Mouse (Mus musculus) megakaryocyte, embryonic 14.5 days (primary cell): Measurements from ENCODE around the gene Adamts2. TPM values are rescaled to one million over a fixed set of nuclear protein-coding genes. Genes with fewer than 3 reads are reported as not detected.

Source experiments
- H3K27me3 ChIP-seq: replicated peaks from 2 replicates; pipeline ENCODE3; 2012; ENCODE audit warnings: inconsistent platforms
- H3K36me3 ChIP-seq: replicated peaks from 2 replicates; pipeline ENCODE3; 2012; ENCODE audit warnings: low read length, inconsistent platforms, mixed read lengths
- H3K4me1 ChIP-seq: 2 replicates; pipeline ENCODE4 v1.6.1; 2012; ENCODE audit warnings: inconsistent platforms
- H3K4me3 ChIP-seq: replicated peaks from 2 replicates; pipeline ENCODE3; 2012; ENCODE audit warnings: moderate library complexity, mild to moderate bottlenecking, inconsistent platforms
- H3K9me3 ChIP-seq: 2 replicates; pipeline ENCODE4 v1.6.1; 2012; ENCODE audit warnings: inconsistent platforms
- FLI1 ChIP-seq: IDR thresholded peaks from 2 replicates; pipeline ENCODE4 v1.6.1; 2012; ENCODE audit warnings: low read length, inconsistent platforms, mixed read lengths
- GATA1 ChIP-seq: IDR thresholded peaks from 3 replicates; pipeline ENCODE4 v1.6.1; 2012; ENCODE audit warnings: mixed read lengths, low read length, inconsistent platforms, borderline replicate concordance
- polyA plus RNA-seq: library from polyadenylated mRNA; stranded (reverse); fragments of >175 nt; gene quantifications from 2 replicates; pipeline ENCODE4 v1.2.3, GENCODE M21; 2012; ENCODE audit warnings: low replicate concordance; ENCODE audit not compliant: insufficient read depth

The Adamts2 gene
- polyA plus RNA-seq, 1 experiment: not detected

- Histone ChIP-seq H3K9me3 (no peaks in the 10 kb centered on the region), H3K4me3 (no peak overlapping the region), H3K4me1 (no peaks in the 10 kb centered on the region), H3K27me3 (peaks cover 5% of the 10 kb centered on the region), H3K36me3 (no peaks in the 10 kb centered on the region)
- TF ChIP-seq FLI1: no peak
- no peak for TF ChIP-seq GATA1
Measured at GRCm38 (mm10) chr11:50622238-50622726, 20.4 kb downstream of the Adamts2 start.

GRCm38 (mm10) chr11:50623806-50624205, 21.9 kb downstream of the Adamts2 start:
- no peak overlapping the region for H3K4me3 ChIP-seq
- H3K4me1 ChIP-seq: no peaks in the 10 kb centered on the region
- no peaks in the 10 kb centered on the region for H3K36me3 ChIP-seq
- peaks cover 5% of the 10 kb centered on the region for H3K27me3 ChIP-seq
- no peaks in the 10 kb centered on the region for H3K9me3 ChIP-seq
- TF ChIP-seq GATA1: no peak
- no peak for TF ChIP-seq FLI1

- Histone ChIP-seq H3K27me3 (peaks cover 5% of the 10 kb centered on the region), H3K9me3 (no peaks in the 10 kb centered on the region), H3K4me3 (no peak overlapping the region), H3K36me3 (no peaks in the 10 kb centered on the region), H3K4me1 (no peaks in the 10 kb centered on the region)
- TF ChIP-seq GATA1: no peak
- no peak for TF ChIP-seq FLI1
Measured at GRCm38 (mm10) chr11:50624239-50624638, 22.4 kb downstream of the Adamts2 start.

- Histone ChIP-seq H3K4me3 (no peak overlapping the region), H3K9me3 (no peaks in the 10 kb centered on the region), H3K27me3 (peaks cover 5% of the 10 kb centered on the region), H3K4me1 (no peaks in the 10 kb centered on the region), H3K36me3 (no peaks in the 10 kb centered on the region)
- no peak for TF ChIP-seq FLI1
Measured at GRCm38 (mm10) chr11:50624720-50625119, 22.8 kb downstream of the Adamts2 start.

- H3K9me3 ChIP-seq: no peaks in the 10 kb centered on the region
- peaks cover 11% of the 10 kb centered on the region for H3K27me3 ChIP-seq
- H3K4me3 ChIP-seq: no peak overlapping the region
- TF ChIP-seq GATA1: no peak
- no peak for TF ChIP-seq FLI1
- H3K4me1 ChIP-seq: no peaks in the 10 kb centered on the region
- H3K36me3 ChIP-seq: no peaks in the 10 kb centered on the region
Measured at GRCm38 (mm10) chr11:50628915-50629314, 27.0 kb downstream of the Adamts2 start.

- TF ChIP-seq GATA1 (no peak), FLI1 (no peak)
- H3K27me3 ChIP-seq: peaks cover 9% of the 10 kb centered on the region
- H3K4me1 ChIP-seq: no peaks in the 10 kb centered on the region
- H3K36me3 ChIP-seq: no peaks in the 10 kb centered on the region
- H3K9me3 ChIP-seq: no peaks in the 10 kb centered on the region
- H3K4me3 ChIP-seq: no peak overlapping the region
Measured at GRCm38 (mm10) chr11:50630462-50630861, 28.6 kb downstream of the Adamts2 start.

- Histone ChIP-seq H3K9me3 (peaks cover 4% of the 10 kb centered on the region; the same call in 1 of the 2 replicates), H3K36me3 (no peaks in the 10 kb centered on the region), H3K4me3 (no peak overlapping the region), H3K27me3 (peaks cover 6% of the 10 kb centered on the region), H3K4me1 (no peaks in the 10 kb centered on the region)
- TF ChIP-seq FLI1 (no peak), GATA1 (no peak)
Measured at GRCm38 (mm10) chr11:50632270-50632669, 30.4 kb downstream of the Adamts2 start.

- no peak overlapping the region for H3K4me3 ChIP-seq
- no peak for TF ChIP-seq FLI1
- H3K36me3 ChIP-seq: no peaks in the 10 kb centered on the region
- peaks cover 12% of the 10 kb centered on the region; the same call in 1 of the 2 replicates for H3K9me3 ChIP-seq
- H3K4me1 ChIP-seq: no peaks in the 10 kb centered on the region
- H3K27me3 ChIP-seq: peaks cover 6% of the 10 kb centered on the region
Measured at GRCm38 (mm10) chr11:50635051-50635590, 33.2 kb downstream of the Adamts2 start.

GRCm38 (mm10) chr11:50637026-50637425, 35.1 kb downstream of the Adamts2 start:
- Histone ChIP-seq H3K27me3 (peaks cover 2% of the 10 kb centered on the region), H3K36me3 (no peaks in the 10 kb centered on the region), H3K4me3 (no peak overlapping the region), H3K4me1 (no peaks in the 10 kb centered on the region), H3K9me3 (peaks cover 12% of the 10 kb centered on the region; the same call in 1 of the 2 replicates)
- TF ChIP-seq GATA1: no peak
- no peak for TF ChIP-seq FLI1

- H3K4me3 ChIP-seq: no peak overlapping the region
- no peaks in the 10 kb centered on the region for H3K36me3 ChIP-seq
- H3K9me3 ChIP-seq: peaks cover 12% of the 10 kb centered on the region; the same call in 1 of the 2 replicates
- no peaks in the 10 kb centered on the region for H3K27me3 ChIP-seq
- no peak for TF ChIP-seq GATA1
- no peak for TF ChIP-seq FLI1
- no peaks in the 10 kb centered on the region for H3K4me1 ChIP-seq
Measured at GRCm38 (mm10) chr11:50638197-50638867, 36.4 kb downstream of the Adamts2 start.
